Mouse (Mus musculus) inflammation-experienced regulatory T-cells, adult 6 months (primary cell): ENCODE results near the gene Sfmbt2. TPM values are rescaled to one million over a fixed set of nuclear protein-coding genes. Genes with fewer than 3 reads are reported as not detected.
"Not testable (repeated sequence)": the region's sequence is repeated elsewhere in the genome, so short reads cannot be mapped to it uniquely, and the experiment has no call there.

ENCODE experiments used
- ATAC-seq: one replicate; pipeline ENCODE4 v1.8.0; 2017
- polyA plus RNA-seq, 3 experiments: library from polyadenylated mRNA; unstranded; fragments of 100-300 nt; shearing (Covaris generic); gene quantifications; one replicate each; pipeline ENCODE4 v1.2.1; 2017

The Sfmbt2 gene
- polyA plus RNA-seq, result 1 to 10 TPM; 1.2 to 2.9 (median 2.7) TPM

- no peak for ATAC-seq
Measured at GRCm38 (mm10) chr2:10370176-10370575, at the start of gene Sfmbt2. TSS of gene Sfmbt2 (plus strand) at chr2:10370510.

- no peak for ATAC-seq
Measured at GRCm38 (mm10) chr2:10321093-10321492, 49.2 kb upstream of the Sfmbt2 start.

GRCm38 (mm10) chr2:10323173-10323572 is 47.1 kb upstream of the Sfmbt2 start:
- ATAC-seq, result no peak

GRCm38 (mm10) chr2:10324980-10325379 is 45.3 kb upstream of the Sfmbt2 start:
- ATAC-seq, result no peak

GRCm38 (mm10) chr2:10330216-10330615 is 40.1 kb upstream of the Sfmbt2 start:
- ATAC-seq, result no peak

GRCm38 (mm10) chr2:10334299-10334698 is 36.0 kb upstream of the Sfmbt2 start:
- ATAC-seq, result no peak

GRCm38 (mm10) chr2:10335037-10335608 is 35.2 kb upstream of the Sfmbt2 start:
- no peak for ATAC-seq

- no peak for ATAC-seq
Measured at GRCm38 (mm10) chr2:10340022-10340421, 30.3 kb upstream of the Sfmbt2 start.

GRCm38 (mm10) chr2:10343523-10343922 is 26.8 kb upstream of the Sfmbt2 start:
- peak; percentile 75 for ATAC-seq

- not testable (repeated sequence) for ATAC-seq
Measured at GRCm38 (mm10) chr2:10344073-10344472, 26.2 kb upstream of the Sfmbt2 start.

GRCm38 (mm10) chr2:10347193-10347592 is 23.1 kb upstream of the Sfmbt2 start:
- no peak for ATAC-seq

GRCm38 (mm10) chr2:10348036-10348435 is 22.3 kb upstream of the Sfmbt2 start:
- no peak for ATAC-seq

GRCm38 (mm10) chr2:10350266-10350810 is 20.0 kb upstream of the Sfmbt2 start:
- no peak for ATAC-seq

GRCm38 (mm10) chr2:10351125-10351524 is 19.2 kb upstream of the Sfmbt2 start:
- no peak for ATAC-seq

GRCm38 (mm10) chr2:10352887-10353286 is 17.4 kb upstream of the Sfmbt2 start:
- ATAC-seq, result no peak

GRCm38 (mm10) chr2:10353889-10354288 is 16.4 kb upstream of the Sfmbt2 start:
- ATAC-seq, result no peak

- no peak for ATAC-seq
Measured at GRCm38 (mm10) chr2:10359861-10360260, 10.4 kb upstream of the Sfmbt2 start.

- ATAC-seq, result no peak
Measured at GRCm38 (mm10) chr2:10365081-10365480, 5.2 kb upstream of the Sfmbt2 start.

GRCm38 (mm10) chr2:10366284-10366683 is 4.0 kb upstream of the Sfmbt2 start:
- ATAC-seq, result peak; percentile 69

- no peak for ATAC-seq
Measured at GRCm38 (mm10) chr2:10369676-10370075, 634 bp upstream of the Sfmbt2 start.

GRCm38 (mm10) chr2:10370687-10371458 is 563 bp downstream of the Sfmbt2 start:
- no peak for ATAC-seq

GRCm38 (mm10) chr2:10371459-10371817 is 1.1 kb downstream of the Sfmbt2 start:
- ATAC-seq, result no peak

- no peak for ATAC-seq
Measured at GRCm38 (mm10) chr2:10371899-10372298, 1.6 kb downstream of the Sfmbt2 start.

- peak; percentile 46 for ATAC-seq
Measured at GRCm38 (mm10) chr2:10372321-10372723, 2.0 kb downstream of the Sfmbt2 start.
